Mouse (Mus musculus): ENCODE measurements around the gene Slc11a1. TPM values are rescaled to one million over a fixed set of nuclear protein-coding genes. Genes with fewer than 3 reads are reported as not detected.

Slc11a1 gene
- polyA plus RNA-seq, 1 experiment from 2014 or later = 4.7 TPM

DNA sequence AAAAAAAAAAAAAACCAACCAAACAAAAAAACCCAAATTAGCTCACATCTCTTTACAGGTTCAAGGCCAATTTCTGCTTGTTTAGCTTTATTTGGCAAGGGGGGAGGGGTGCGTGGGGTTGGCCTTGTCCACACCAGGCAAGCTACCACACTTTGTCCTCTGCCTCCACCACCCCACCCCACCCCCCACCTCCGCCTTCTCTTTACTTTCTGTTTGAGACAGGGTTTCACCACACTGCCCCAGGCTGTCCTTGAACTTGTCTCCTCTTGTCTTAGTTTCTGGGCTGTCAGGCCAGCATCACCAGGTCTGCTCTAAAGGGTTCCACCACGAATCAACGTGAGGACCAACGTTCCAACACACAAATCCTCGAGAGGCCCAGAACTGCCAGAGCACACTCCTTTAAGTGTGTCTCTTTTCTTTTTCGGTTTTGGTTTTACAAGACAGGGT is 4.1 kb downstream of the Slc11a1 start:
- WGBS = 59% methylated on average over 7 of the region's 7 CpGs
- Histone ChIP-seq H3K27ac (replicated peaks) (no peak overlapping the region), H3K4me1 (no peaks in the 10 kb centered on the region), H3K9me3 (replicated peaks) (no peaks in the 10 kb centered on the region), H3K27me3 (no peaks in the 10 kb centered on the region), H3K4me3 (replicated peaks) (no peak overlapping the region), H3K4me2 (replicated peaks) (no peak overlapping the region), H3K36me3 (no peaks in the 10 kb centered on the region), H3K9ac (no peak overlapping the region)
- ATAC-seq (ENCODE audit: insufficient number of reproducible peaks, low FRiP score, low TSS enrichment, low read depth) = no peak

DNA sequence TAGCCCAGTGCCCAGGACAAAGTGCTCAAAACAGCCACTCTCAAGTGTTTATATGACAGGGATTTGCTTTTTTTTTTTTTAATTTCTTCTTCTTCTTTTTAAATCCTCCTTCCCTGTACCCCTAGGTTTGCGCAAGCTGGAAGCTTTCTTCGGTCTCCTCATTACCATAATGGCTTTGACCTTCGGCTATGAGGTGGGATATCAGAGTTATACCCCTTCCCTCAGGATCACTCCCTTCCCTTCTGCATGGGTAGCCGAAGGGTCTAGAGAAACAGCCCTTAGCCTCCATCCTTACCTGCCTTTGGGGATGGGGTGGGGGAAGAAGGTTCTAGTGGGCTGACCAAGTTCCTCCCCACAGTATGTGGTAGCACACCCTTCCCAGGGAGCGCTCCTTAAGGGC is 5.5 kb downstream of the Slc11a1 start:
- H3K4me1 ChIP-seq = no peaks in the 10 kb centered on the region
- no peaks in the 10 kb centered on the region for H3K27me3 ChIP-seq
- H3K9ac ChIP-seq = no peak overlapping the region
- no peak overlapping the region for H3K27ac ChIP-seq (replicated peaks)
- H3K4me2 ChIP-seq (replicated peaks) = no peak overlapping the region
- 86% methylated on average over 5 of the region's 5 CpGs for WGBS
- H3K9me3 ChIP-seq (replicated peaks) = no peaks in the 10 kb centered on the region
- no peak for ATAC-seq (ENCODE audit: insufficient number of reproducible peaks, low FRiP score, low TSS enrichment, low read depth)
- H3K36me3 ChIP-seq = no peaks in the 10 kb centered on the region
- H3K4me3 ChIP-seq (replicated peaks) = no peak overlapping the region

DNA sequence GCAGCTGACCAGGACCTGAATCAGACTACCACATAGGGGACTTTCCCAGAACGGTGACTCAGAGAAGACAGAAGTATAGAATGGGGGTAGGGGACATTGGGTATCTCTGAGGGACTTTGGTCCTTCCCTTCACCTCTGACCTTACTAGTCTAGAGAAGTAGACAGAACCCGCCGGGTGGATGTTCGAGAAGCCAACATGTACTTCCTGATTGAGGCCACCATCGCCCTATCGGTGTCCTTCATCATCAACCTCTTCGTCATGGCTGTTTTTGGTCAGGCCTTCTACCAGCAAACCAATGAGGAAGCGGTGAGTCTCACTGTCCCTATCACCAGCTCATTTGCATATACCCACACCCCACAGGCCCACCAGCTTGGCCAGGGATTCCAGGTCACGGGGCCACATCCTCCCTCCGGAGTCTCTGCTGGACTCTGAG is 6.6 kb downstream of the Slc11a1 start:
- no peak for ATAC-seq (ENCODE audit: insufficient number of reproducible peaks, low FRiP score, low TSS enrichment, low read depth)
- H3K9ac ChIP-seq = no peak overlapping the region
- H3K4me3 ChIP-seq (replicated peaks) = no peak overlapping the region
- 0 out of 2 replicates have a peak, but pooled peaks cover 3% of the 10 kb centered on the region for H3K4me1 ChIP-seq
- no peak overlapping the region for H3K27ac ChIP-seq (replicated peaks)
- 89% methylated on average over 10 of the region's 10 CpGs for WGBS
- H3K9me3 ChIP-seq (replicated peaks) = no peaks in the 10 kb centered on the region
- no peaks in the 10 kb centered on the region for H3K27me3 ChIP-seq
- no peak overlapping the region for H3K4me2 ChIP-seq (replicated peaks)
- no peaks in the 10 kb centered on the region for H3K36me3 ChIP-seq

DNA sequence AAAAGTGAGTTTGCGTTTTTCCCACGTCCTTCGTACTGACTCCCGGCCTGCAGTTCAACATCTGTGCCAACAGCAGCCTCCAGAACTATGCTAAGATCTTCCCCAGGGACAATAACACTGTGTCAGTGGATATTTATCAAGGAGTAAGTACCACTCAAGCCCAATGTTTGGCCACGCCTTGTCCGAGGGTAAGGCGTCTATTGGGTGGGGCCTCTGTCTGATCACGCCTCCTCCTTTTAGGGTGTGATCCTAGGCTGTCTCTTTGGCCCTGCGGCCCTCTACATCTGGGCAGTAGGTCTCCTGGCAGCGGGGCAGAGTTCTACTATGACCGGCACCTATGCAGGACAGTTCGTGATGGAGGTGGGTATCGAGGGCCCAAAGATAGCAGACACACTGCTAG is 8.4 kb downstream of the Slc11a1 start:
- WGBS = 86% methylated on average over 13 of the region's 13 CpGs
- no peaks in the 10 kb centered on the region for H3K27me3 ChIP-seq
- H3K9me3 ChIP-seq (replicated peaks) = no peaks in the 10 kb centered on the region
- no peak overlapping the region for H3K27ac ChIP-seq (replicated peaks)
- peaks cover 16% of the 10 kb centered on the region for H3K4me1 ChIP-seq
- no peak for ATAC-seq (ENCODE audit: insufficient number of reproducible peaks, low FRiP score, low TSS enrichment, low read depth)
- no peak overlapping the region for H3K9ac ChIP-seq
- no peak overlapping the region for H3K4me2 ChIP-seq (replicated peaks)
- H3K4me3 ChIP-seq (replicated peaks) = no peak overlapping the region
- no peaks in the 10 kb centered on the region for H3K36me3 ChIP-seq

DNA sequence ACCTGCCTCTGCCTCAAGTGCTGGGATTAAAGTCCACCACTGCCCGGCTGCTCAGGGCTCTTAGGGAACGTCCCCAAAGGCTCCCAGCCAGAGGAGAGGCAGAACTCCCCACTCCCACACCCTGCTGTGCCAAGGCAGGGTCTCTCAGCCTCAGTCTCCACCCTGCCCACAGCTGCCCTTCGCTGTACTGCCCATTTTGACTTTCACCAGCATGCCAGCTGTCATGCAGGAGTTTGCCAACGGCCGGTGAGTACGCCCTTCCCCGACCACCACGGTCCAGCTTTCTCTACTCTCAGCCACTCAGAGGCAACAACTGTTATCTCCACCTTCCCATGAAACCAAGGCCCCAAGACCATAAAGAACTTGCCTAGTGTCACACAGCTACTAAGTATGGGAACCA is 9.5 kb downstream of the Slc11a1 start:
- Histone ChIP-seq H3K4me1 (peaks cover 24% of the 10 kb centered on the region), H3K36me3 (no peaks in the 10 kb centered on the region), H3K9me3 (replicated peaks) (no peaks in the 10 kb centered on the region), H3K27me3 (no peaks in the 10 kb centered on the region), H3K4me2 (replicated peaks) (no peak overlapping the region), H3K4me3 (replicated peaks) (no peak overlapping the region), H3K9ac (no peak overlapping the region), H3K27ac (replicated peaks) (no peak overlapping the region)
- ATAC-seq (ENCODE audit: insufficient number of reproducible peaks, low FRiP score, low TSS enrichment, low read depth) = no peak
- 78% methylated on average over 8 of the region's 8 CpGs for WGBS

DNA sequence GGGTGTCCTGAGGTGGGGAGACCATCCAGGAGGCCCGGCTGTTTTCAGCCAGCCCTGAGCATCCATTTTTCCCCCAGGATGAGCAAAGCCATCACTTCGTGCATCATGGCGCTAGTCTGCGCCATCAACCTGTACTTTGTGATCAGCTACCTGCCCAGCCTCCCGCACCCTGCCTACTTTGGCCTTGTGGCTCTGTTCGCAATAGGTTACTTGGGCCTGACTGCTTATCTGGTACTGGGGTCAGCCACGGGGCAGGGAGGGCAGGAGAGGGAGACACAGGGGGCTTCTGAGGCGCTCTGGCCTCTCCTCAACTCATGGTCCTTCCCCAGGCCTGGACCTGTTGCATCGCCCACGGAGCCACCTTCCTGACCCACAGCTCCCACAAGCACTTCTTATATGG is 10.1 kb downstream of the Slc11a1 start:
- Histone ChIP-seq H3K4me2 (replicated peaks) (no peak overlapping the region), H3K36me3 (no peaks in the 10 kb centered on the region), H3K9me3 (replicated peaks) (no peaks in the 10 kb centered on the region), H3K9ac (no peak overlapping the region), H3K27me3 (no peaks in the 10 kb centered on the region), H3K4me3 (replicated peaks) (no peak overlapping the region), H3K27ac (replicated peaks) (no peak overlapping the region), H3K4me1 (peaks cover 30% of the 10 kb centered on the region)
- no peak for ATAC-seq (ENCODE audit: insufficient number of reproducible peaks, low FRiP score, low TSS enrichment, low read depth)
- 94% methylated on average over 10 of the region's 10 CpGs for WGBS

DNA sequence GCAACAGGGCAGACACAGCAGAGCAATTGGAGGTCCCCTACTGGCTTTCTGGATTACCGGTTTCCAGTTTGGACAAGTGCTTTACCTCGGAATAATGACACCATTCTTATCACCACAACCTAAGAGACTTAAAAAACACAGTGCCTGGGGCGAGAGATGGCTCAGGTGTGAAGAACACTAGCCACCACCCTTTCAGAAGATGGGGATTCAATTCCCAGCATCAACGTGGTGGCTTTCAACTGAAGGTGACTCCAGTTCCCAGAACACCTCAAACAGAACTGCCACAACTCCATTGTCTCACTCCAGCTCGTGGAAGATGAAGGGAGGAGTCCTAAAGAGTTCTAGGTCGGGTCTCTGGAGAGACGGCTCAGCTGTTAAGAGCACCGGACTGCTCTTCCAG is 10.5 kb downstream of the Slc11a1 start:
- 86% methylated on average over 8 of the region's 8 CpGs for WGBS
- Histone ChIP-seq H3K9me3 (replicated peaks) (no peaks in the 10 kb centered on the region), H3K9ac (no peak overlapping the region), H3K4me2 (replicated peaks) (no peak overlapping the region), H3K4me1 (peaks cover 34% of the 10 kb centered on the region), H3K36me3 (no peaks in the 10 kb centered on the region), H3K27ac (replicated peaks) (no peak overlapping the region), H3K27me3 (no peaks in the 10 kb centered on the region), H3K4me3 (replicated peaks) (no peak overlapping the region)
- no peak for ATAC-seq (ENCODE audit: insufficient number of reproducible peaks, low FRiP score, low TSS enrichment, low read depth)

DNA sequence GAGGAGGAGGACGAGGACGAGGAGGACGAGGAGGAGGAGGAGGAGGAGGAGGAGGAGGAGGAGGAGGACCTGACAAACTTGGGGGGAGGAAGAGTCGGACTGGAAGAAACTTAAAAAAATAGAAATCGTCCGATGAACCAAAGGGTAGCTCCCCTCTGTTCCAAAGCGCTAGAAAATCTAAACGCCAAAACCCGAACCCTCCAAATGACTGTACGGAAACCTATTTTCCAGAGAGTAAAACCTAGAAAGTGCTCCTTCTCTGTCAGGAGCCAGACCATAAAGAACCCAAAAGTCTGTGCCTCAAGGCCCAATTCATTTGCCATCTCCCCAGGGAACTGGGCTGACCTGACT is 11.3 kb downstream of the Slc11a1 start:
- H3K36me3 ChIP-seq = no peaks in the 10 kb centered on the region
- ATAC-seq (ENCODE audit: insufficient number of reproducible peaks, low FRiP score, low TSS enrichment, low read depth) = no peak
- H3K4me3 ChIP-seq (replicated peaks) = peak overlapping the region; percentile 59
- H3K27me3 ChIP-seq = no peaks in the 10 kb centered on the region
- WGBS = 45% methylated on average over 7 of the region's 10 CpGs
- H3K4me1 ChIP-seq = peaks cover 39% of the 10 kb centered on the region
- peak overlapping the region; percentile 69 for H3K4me2 ChIP-seq (replicated peaks)
- peak overlapping the region; percentile 99 for H3K27ac ChIP-seq (replicated peaks)
- no peaks in the 10 kb centered on the region for H3K9me3 ChIP-seq (replicated peaks)
- H3K9ac ChIP-seq = peak overlapping the region; percentile 62

DNA sequence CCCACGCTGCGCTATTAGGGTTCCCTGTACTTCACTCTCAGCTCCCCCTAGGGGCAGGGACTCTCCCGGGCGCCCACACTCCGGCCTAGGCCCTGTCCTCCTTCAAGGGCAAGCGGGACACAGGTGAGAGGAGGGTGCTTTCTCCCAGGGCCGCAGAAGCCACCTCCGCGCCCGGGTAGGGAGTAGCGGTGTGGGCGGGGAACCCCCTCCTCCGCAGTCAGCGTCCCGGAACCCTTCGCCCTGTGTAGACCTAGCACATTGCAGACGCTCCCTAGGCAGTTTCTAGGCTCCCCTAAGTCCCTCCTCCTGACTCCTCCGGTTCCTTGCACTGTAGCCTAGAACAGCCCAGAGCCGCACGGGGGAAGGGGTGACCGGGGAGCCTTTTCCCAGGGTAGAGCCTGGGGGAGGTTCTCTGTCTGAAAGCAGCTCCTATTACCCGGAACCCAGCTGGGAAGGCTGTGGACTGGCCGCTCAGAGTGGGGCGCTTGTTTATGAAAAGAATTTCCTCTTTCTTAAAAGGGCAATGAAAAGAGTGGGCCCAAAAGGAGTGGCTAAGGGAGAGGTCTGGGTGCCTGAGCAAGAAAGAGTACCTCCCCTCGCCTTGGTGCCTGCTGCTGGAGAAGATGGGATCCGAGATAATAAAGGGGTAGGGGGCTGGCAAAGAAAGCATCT is 11.9 kb downstream of the Slc11a1 start:
- no peaks in the 10 kb centered on the region for H3K27me3 ChIP-seq
- peak overlapping the region; percentile 62 for H3K9ac ChIP-seq
- under 1% methylated on average over 26 of the region's 26 CpGs for WGBS
- H3K36me3 ChIP-seq = no peaks in the 10 kb centered on the region
- peak overlapping the region; percentile 69 for H3K4me2 ChIP-seq (replicated peaks)
- H3K9me3 ChIP-seq (replicated peaks) = no peaks in the 10 kb centered on the region
- H3K4me1 ChIP-seq = peaks cover 39% of the 10 kb centered on the region
- ATAC-seq (ENCODE audit: insufficient number of reproducible peaks, low FRiP score, low TSS enrichment, low read depth) = peak; percentile 87
- peak overlapping the region; percentile 99 for H3K27ac ChIP-seq (replicated peaks)
- peak overlapping the region; percentile 59 for H3K4me3 ChIP-seq (replicated peaks)

DNA sequence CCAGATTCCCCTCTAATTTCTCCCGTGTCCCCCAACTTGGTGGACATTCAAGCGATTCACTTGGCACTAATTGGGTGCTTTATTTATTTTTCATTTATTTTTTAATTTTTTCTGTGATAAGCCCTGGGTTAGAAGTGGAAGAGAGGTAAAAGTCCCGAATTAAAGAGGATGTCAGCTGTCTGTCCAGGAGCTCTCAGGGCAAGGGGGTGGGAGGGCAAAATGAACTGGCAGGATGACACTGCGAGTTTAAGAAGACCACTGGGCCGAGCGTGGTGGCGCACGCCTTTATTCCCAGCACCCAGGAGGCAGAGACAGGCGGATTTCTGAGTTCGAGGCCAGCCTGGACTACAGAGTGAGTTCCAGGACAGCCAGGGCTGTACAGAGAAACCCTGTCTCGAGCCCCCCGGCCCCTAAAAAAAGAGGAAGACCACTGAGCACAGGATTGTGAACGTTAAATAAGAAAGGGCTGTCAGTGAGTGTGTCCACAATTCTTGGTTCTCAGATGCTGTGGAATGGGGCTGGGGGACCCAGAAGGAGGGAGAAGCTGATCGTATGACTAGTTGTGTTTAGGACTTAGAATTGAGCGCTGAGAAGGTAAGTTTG is 12.5 kb downstream of the Slc11a1 start:
- Histone ChIP-seq H3K4me1 (peaks cover 41% of the 10 kb centered on the region), H3K27ac (replicated peaks) (peak overlapping the region; percentile 99), H3K9ac (peak overlapping the region; percentile 62; the same call in 1 of the 2 replicates), H3K36me3 (no peaks in the 10 kb centered on the region), H3K4me3 (replicated peaks) (peak overlapping the region; percentile 59), H3K9me3 (replicated peaks) (no peaks in the 10 kb centered on the region), H3K4me2 (replicated peaks) (peak overlapping the region; percentile 69), H3K27me3 (no peaks in the 10 kb centered on the region)
- 46% methylated on average over 15 of the region's 15 CpGs for WGBS
- no peak for ATAC-seq (ENCODE audit: insufficient number of reproducible peaks, low FRiP score, low TSS enrichment, low read depth)

DNA sequence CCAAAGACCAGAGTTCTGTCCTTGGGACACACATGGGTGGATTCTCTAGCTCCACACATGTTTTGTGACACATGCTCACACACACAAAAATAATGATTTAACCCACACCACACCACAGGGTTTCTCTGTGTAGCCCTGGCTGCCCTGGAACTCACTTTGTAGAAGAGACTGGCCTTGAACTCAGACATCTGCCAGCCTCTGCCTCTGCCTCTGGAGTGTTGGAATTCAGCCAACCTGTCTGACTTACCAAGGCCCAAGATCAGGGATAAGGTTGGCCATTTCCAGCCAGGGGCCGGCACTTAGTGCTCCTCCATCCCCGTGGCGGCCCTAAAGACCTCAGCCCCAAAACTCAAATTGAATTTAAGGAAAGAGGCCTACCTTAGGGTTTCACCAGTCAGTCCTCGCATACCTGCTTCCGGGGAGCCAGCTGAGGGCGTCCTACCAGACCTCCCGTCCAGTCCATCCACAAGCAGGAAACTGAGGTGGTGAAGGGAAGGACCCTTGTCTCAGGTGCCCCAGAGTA is 13.5 kb downstream of the Slc11a1 start:
- no peak overlapping the region for H3K4me2 ChIP-seq (replicated peaks)
- no peaks in the 10 kb centered on the region for H3K9me3 ChIP-seq (replicated peaks)
- WGBS = 72% methylated on average over 7 of the region's 7 CpGs
- no peaks in the 10 kb centered on the region for H3K36me3 ChIP-seq
- peaks cover 51% of the 10 kb centered on the region for H3K4me1 ChIP-seq
- no peak for ATAC-seq (ENCODE audit: insufficient number of reproducible peaks, low FRiP score, low TSS enrichment, low read depth)
- no peaks in the 10 kb centered on the region for H3K27me3 ChIP-seq
- no peak overlapping the region for H3K4me3 ChIP-seq (replicated peaks)
- no peak overlapping the region for H3K9ac ChIP-seq
- H3K27ac ChIP-seq (replicated peaks) = peak overlapping the region; percentile 99

All from embryonic facial prominence, embryonic 15.5 days (tissue).